Mouse (Mus musculus) ES-E14 (cell line): Measurements from ENCODE around the gene Cr2.

Source experiments
- CHD2 ChIP-seq: IDR thresholded peaks from 2 replicates; pipeline ENCODE4 v1.6.1; 2014; ENCODE audit warnings: mild to moderate bottlenecking, low read depth, low read length, inconsistent platforms
- HCFC1 ChIP-seq: IDR thresholded peaks from 2 replicates; pipeline ENCODE4 v1.6.1; 2012; ENCODE audit warnings: low read length, inconsistent platforms, borderline replicate concordance; ENCODE audit not compliant: insufficient read depth
- ZC3H11A ChIP-seq: IDR thresholded peaks from 2 replicates; pipeline ENCODE4 v1.6.1; 2012; ENCODE audit warnings: low read depth, mild to moderate bottlenecking, inconsistent platforms, low read length, borderline replicate concordance
- ZNF384 ChIP-seq: IDR thresholded peaks from 2 replicates; pipeline ENCODE4 v1.6.1; 2012; ENCODE audit warnings: low read depth, low read length, inconsistent platforms

DNA sequence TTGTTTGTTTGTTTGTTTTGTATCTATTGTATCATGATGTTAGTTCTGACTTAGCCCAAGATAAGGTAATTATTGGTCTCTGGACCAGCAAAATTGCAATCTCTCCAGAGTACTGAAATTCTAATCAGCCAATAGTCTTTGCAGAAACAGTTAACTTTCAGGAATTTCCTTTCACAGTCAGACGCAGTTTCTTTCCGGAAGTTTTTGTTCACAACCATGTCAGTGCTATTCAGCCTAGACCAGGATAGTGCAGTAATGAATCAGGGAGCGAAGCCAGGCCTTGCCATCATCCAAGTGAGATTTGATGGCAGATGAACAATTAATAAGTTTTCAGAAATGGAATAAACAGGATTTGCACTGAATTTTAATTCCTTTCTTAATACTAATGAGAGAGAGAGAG lies 44.4 kb downstream of the Cr2 start:
- TF ChIP-seq ZNF384: no peak
- TF ChIP-seq CHD2: no peak
- TF ChIP-seq ZC3H11A: no peak
- TF ChIP-seq HCFC1: no peak
